Mouse (Mus musculus) bone marrow macrophage, adult 2 months (primary cell): Measurements from ENCODE around the gene Camk2d.

Source experiments
- CTCF ChIP-seq: IDR thresholded peaks from 2 replicates; pipeline ENCODE4 v1.5.1; 2012; ENCODE audit warnings: low read depth, mild to moderate bottlenecking, low read length, moderate library complexity
- POLR2A ChIP-seq: IDR thresholded peaks from 2 replicates; pipeline ENCODE4 v1.6.1; 2012; ENCODE audit warnings: mild to moderate bottlenecking, low read depth, low read length, borderline replicate concordance

DNA sequence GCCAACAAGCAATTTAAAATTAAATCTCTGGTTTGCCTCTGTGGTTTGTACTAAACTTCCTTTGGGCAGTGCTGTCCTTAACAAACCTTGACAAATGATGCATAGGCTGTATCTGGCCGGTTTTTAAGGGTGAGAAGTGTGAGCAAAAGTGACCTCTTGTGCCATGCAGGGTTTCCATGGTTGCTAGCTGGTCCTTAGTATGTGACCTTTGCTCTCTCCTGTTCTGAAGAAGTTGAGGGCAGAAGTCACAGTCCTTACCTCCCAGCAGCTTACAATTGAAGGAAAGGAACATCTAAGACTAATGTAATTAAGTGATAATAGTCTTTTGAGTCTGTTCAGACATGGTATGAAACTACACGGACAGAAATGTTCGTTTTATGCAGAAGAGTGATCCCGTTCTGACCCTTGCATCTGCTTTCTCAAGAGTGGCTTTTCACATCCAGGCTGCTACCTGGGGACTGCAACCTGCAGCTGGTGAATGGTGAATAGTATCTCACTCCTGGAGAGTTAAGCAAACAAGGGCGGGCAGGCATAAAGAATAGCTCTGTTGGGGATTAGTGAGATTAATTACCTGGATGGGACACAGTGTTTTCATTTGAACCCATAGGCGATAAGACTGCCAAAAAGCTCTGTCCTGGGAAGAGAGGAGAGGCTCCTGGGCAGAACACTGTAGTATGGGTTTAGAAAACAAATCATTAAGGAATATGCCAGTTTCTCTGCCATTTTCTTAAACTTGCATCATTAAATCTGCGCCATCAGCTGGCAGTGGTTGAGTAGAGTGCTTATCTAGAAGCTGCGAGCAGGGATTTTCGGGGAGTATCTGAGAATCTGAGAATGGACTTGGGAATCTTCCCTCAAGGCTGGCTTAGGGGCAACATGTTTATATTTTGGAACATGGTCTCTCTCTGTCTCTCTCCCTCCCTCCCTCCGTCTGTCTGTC is 47.2 kb downstream of the Camk2d start:
- no peak for TF ChIP-seq POLR2A
- no peak for TF ChIP-seq CTCF
